Mouse (Mus musculus) intestine, postnatal 0 days (tissue): ENCODE data around the gene Ficd. TPM values are rescaled to one million over a fixed set of nuclear protein-coding genes. Genes with fewer than 3 reads are reported as not detected.

Experiments
- ATAC-seq: fragments of 200-750 bp; cut with Nextera tagmentation; 2 replicates; pipeline ENCODE4 v1.8.0; 2017; ENCODE audit warnings: mild to moderate bottlenecking, moderate TSS enrichment, moderate library complexity
- H3K27ac ChIP-seq: fragments of 300-500 bp; sonication (generic); 2 replicates; pipeline ENCODE4 v1.5.1; 2014; ENCODE audit warnings: mild to moderate bottlenecking, low read depth, low read length, moderate library complexity
- H3K27me3 ChIP-seq: fragments of 300-500 bp; sonication (generic); replicated peaks from 2 replicates; pipeline ENCODE4 v1.6.1; 2014; ENCODE audit warnings: low read length, mixed read lengths; ENCODE audit not compliant: control insufficient read depth, insufficient read depth
- H3K36me3 ChIP-seq: fragments of 300-500 bp; sonication (generic); 2 replicates; pipeline ENCODE4 v1.6.1; 2014; ENCODE audit warnings: mild to moderate bottlenecking, moderate library complexity; ENCODE audit not compliant: control insufficient read depth, insufficient read depth
- H3K4me1 ChIP-seq: fragments of 300-500 bp; sonication (generic); replicated peaks from 2 replicates; pipeline ENCODE4 v1.6.1; 2014; ENCODE audit warnings: antibody characterized with exemption, low read length, mixed read lengths; ENCODE audit not compliant: control insufficient read depth, insufficient read depth
- H3K4me2 ChIP-seq: fragments of 300-500 bp; sonication (generic); replicated peaks from 2 replicates; pipeline ENCODE4 v1.6.1; 2014; ENCODE audit warnings: low read depth, mild to moderate bottlenecking, moderate library complexity
- H3K4me3 ChIP-seq: fragments of 300-500 bp; sonication (generic); 2 replicates; pipeline ENCODE4 v1.5.1; 2014; ENCODE audit warnings: low read depth, low read length
- H3K9ac ChIP-seq: fragments of 300-500 bp; sonication (generic); 2 replicates; pipeline ENCODE4 v1.6.1; 2014; ENCODE audit warnings: mild to moderate bottlenecking, low read depth, low read length
- H3K9me3 ChIP-seq: fragments of 300-500 bp; sonication (generic); 2 replicates; pipeline ENCODE4 v1.6.1; 2016; ENCODE audit warnings: mixed run types; ENCODE audit not compliant: control insufficient read depth
- CTCF ChIP-seq: sonication (generic); IDR thresholded peaks from 2 replicates; pipeline ENCODE4 v1.5.1; 2016; ENCODE audit warnings: low read depth, mild to moderate bottlenecking, control low read depth, antibody characterized with exemption, moderate library complexity
- WGBS: fragments of 180-500 bp; shearing (Covaris S2); extraction: QIAGEN DNeasy Blood & Tissue Kit; methylation state at CpG from one replicate; pipeline ENCODE4 v1.1.7; 2014; 5-methylcytosine and 5-hydroxymethylcytosine counted together
- polyA plus RNA-seq: library from polyadenylated mRNA; unstranded; fragments of >200 nt; fragmentation: Nextera tagmentation; extraction: Ambion mirVana; gene quantifications from 2 replicates; pipeline ENCODE4 v1.2.1, GENCODE M21; 2015

Ficd gene
- polyA plus RNA-seq, 1 experiment from 2014 or later, result 5.0 TPM

DNA sequence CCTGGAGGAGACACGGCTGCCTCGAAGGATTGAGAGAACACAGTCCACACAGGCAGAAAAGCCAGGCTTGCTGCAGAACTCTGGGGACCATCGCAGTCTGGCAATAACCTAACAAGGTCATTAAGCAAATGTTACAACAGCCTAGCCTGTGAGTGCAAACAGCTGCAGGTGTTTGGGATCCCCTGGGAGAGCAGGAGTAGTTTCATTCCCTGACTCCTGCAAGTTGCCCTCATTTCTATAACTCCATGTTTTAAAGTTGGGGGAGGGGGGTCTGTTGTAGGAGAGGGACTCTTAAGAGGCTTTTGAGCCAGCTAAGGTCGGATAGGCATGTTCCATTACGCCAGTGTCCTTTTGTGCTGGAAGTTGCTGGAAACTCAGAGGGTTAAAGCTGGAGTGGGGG lies 41.2 kb upstream of the Ficd start:
- no peak overlapping the region for H3K9ac ChIP-seq
- no peaks in the 10 kb centered on the region for H3K9me3 ChIP-seq
- no peak for ATAC-seq
- H3K4me3 ChIP-seq, result no peak overlapping the region
- no peak for TF ChIP-seq CTCF
- H3K27me3 ChIP-seq, result no peaks in the 10 kb centered on the region
- H3K36me3 ChIP-seq, result no peaks in the 10 kb centered on the region
- no peak overlapping the region for H3K27ac ChIP-seq
- H3K4me1 ChIP-seq, result no peaks in the 10 kb centered on the region
- H3K4me2 ChIP-seq, result no peak overlapping the region
- WGBS, result 19% methylated on average over 5 of the region's 5 CpGs

DNA sequence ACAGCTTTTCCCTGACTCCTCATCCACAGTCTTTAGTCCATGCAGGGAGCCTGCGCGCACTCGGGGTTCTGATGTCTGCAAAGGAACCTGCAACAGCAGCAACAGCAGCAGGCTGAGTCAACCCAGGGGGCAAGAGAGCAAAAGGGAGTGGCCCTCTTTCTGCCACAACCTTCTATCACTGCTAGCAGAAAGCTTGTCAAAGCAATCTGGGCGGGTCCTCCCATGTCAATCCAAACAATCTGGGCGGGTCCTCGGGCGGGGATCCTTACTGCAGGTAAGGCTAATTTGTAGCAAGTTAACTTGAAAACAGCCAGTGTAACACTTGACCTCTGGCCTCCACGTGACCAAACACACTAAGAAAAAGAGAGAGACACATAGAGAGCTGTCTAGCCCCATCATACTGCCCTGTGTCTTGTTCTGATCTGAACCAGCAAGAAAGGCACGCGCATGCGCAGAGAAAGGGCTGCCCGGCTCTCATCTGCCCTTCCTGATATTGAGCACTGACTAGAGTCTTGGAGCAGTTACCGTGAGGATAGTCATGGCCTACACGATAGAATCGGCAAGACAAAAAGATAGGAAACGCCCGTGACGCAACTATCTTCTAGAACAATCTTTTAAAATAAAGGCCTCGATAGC lies 35.1 kb upstream of the Ficd start:
- peak; percentile 33 for ATAC-seq
- Histone ChIP-seq H3K4me3 (no peak overlapping the region), H3K4me2 (no peak overlapping the region), H3K9me3 (no peaks in the 10 kb centered on the region), H3K4me1 (no peaks in the 10 kb centered on the region), H3K27me3 (no peaks in the 10 kb centered on the region), H3K27ac (no peak overlapping the region), H3K36me3 (no peaks in the 10 kb centered on the region), H3K9ac (no peak overlapping the region)
- WGBS, result 51% methylated on average over 19 of the region's 19 CpGs
- no peak for TF ChIP-seq CTCF

DNA sequence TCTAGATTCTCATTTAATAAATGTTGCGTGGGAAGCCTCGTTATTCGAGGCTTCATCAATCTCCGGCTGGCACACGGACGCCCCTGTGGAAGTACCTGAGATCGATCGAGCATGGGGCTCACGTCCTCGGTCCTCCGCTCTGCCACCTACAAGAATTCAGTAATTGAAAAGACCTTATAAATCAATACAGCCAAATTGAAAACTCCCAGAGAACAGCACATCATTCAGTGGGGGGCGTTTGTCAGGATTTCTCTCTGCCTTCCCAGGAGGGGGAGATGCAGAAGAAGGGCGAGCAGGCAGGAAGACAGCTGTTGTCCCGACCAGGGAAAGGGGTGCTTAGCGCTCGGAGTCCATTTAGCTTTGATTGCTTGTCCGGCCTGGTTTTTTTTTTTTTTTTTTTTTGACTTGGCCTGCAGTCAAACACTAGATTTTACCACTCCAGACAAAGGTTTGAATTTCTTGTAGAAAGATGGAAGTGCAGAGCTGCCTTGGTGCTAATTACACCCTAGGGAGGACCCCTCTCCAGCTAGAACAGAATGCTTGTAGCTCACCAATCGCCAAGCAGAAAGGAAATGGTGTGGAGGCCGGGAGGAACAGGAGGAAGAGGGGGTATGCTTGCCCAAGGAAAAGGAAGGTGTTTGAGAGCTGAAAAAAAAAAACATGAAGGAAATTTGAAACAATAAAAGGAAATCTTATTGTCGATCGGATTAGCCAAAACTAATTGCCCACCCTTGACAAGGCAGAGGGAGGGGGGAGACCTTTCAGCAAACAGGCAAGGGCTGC lies 31.6 kb upstream of the Ficd start:
- Histone ChIP-seq H3K27me3 (no peaks in the 10 kb centered on the region), H3K4me2 (no peak overlapping the region), H3K27ac (no peak overlapping the region), H3K4me1 (no peaks in the 10 kb centered on the region), H3K36me3 (no peaks in the 10 kb centered on the region), H3K4me3 (no peak overlapping the region), H3K9ac (no peak overlapping the region), H3K9me3 (no peaks in the 10 kb centered on the region)
- WGBS, result 58% methylated on average over 21 of the region's 21 CpGs
- ATAC-seq, result no peak
- TF ChIP-seq CTCF, result no peak

DNA sequence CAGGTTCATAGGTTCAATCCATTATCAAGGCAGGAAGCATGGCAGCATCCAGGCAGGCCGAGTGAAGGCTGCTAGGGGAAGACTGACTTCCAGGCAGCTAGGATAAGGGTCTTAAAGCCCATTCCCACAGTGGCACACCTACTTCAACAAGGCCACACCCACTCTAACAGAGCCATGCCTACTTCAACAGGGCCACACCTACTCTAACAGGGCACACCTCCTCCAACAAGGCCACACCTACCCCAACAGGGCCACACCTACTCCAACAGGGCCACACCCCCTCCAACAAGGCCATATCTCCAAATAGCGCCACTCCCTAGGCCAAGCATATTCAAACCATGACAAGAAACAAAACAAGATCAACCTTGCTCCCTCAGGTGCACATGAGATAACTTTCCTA lies 22.7 kb upstream of the Ficd start:
- Histone ChIP-seq H3K36me3 (no peaks in the 10 kb centered on the region), H3K27me3 (no peaks in the 10 kb centered on the region), H3K9ac (no peak overlapping the region), H3K9me3 (no peaks in the 10 kb centered on the region), H3K27ac (no peak overlapping the region), H3K4me1 (no peaks in the 10 kb centered on the region), H3K4me2 (no peak overlapping the region), H3K4me3 (no peak overlapping the region)
- ATAC-seq, result no peak
- WGBS, result 65% methylated on average over 2 of the region's 2 CpGs
- no peak for TF ChIP-seq CTCF

DNA sequence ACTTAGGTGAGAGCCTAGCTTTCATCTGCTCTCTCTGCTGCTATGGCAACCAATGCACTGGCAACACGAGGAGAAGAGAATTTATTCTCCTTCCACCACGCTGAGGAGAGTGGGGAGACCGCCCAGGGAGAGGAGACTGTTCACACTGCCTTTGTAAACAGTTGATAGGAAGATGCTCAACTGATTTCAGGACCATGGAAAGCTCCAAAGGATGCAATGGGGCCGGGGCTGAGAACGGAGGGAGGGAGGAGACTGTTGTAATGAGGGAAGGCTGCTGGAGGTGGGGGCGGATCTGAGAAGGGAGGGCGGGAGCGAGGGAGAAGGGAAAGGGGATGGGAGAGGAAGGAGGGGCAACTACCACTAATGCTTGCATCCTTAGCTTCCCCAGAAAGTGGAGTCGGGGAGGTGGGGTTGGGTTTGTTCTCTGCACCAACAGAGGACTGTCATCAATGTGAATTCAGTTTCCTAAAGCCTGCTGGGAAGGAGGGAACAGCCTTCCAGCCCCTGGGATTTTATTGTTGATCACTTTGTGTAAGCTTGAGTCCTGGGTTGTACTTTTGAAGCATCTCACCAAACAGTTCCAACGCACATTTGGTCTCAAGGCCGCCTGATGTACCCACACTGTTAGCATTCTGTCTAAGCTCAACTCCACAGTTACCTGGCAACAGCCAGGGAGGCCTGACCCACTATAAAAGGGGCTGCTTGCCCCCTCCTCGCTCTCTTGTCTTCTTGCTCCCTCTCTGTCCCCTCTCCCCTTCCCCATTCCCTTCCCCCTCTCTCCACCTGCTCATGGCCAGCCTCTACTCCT lies 18.8 kb upstream of the Ficd start:
- no peak overlapping the region for H3K9ac ChIP-seq
- no peak overlapping the region for H3K4me3 ChIP-seq
- H3K4me2 ChIP-seq, result no peak overlapping the region
- no peak for ATAC-seq
- H3K9me3 ChIP-seq, result no peaks in the 10 kb centered on the region
- no peaks in the 10 kb centered on the region for H3K27me3 ChIP-seq
- no peak overlapping the region for H3K27ac ChIP-seq
- WGBS, result 7% methylated on average over 12 of the region's 12 CpGs
- no peaks in the 10 kb centered on the region for H3K4me1 ChIP-seq
- H3K36me3 ChIP-seq, result no peaks in the 10 kb centered on the region
- TF ChIP-seq CTCF, result no peak

DNA sequence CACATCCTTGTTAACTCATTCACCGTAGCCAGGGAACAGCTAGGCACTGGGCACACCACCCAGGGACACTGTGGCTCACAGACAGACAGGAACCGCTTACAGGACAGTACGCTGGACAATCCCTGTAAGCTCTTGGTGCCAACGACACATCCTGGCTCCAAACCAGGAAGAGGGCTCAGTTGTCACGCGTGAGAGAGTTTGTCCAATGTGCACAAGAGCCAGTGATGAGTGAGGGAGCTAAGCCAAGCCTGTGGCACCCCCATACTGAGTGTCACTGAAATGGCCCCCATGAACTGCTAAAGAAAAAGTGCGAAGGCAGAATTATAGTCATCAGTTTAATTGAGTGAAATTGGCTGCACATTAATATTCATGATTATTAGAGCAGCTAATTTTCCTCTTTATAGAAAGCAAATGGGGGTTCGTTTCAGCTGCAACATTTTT lies 16.4 kb upstream of the Ficd start:
- no peak overlapping the region for H3K27ac ChIP-seq
- no peaks in the 10 kb centered on the region for H3K36me3 ChIP-seq
- no peak overlapping the region for H3K4me3 ChIP-seq
- no peak overlapping the region for H3K4me2 ChIP-seq
- no peaks in the 10 kb centered on the region for H3K27me3 ChIP-seq
- H3K9ac ChIP-seq, result no peak overlapping the region
- WGBS, result 80% methylated on average over 8 of the region's 8 CpGs
- no peaks in the 10 kb centered on the region for H3K4me1 ChIP-seq
- H3K9me3 ChIP-seq, result no peaks in the 10 kb centered on the region
- TF ChIP-seq CTCF, result no peak
- ATAC-seq, result no peak
